Mouse (Mus musculus) liver, adult (tissue): ENCODE data around the gene Trim27.

ENCODE experiments used
- GATA4 ChIP-seq: IDR thresholded peaks from 2 replicates; pipeline ENCODE4 v1.6.1; 2014; ENCODE audit warnings: mild to moderate bottlenecking, low read length; ENCODE audit not compliant: insufficient replicate concordance

Gene Trim27

GRCm38 (mm10) chr13:21226031-21226430, 46.8 kb downstream of the Trim27 start:
- TF ChIP-seq GATA4: no peak

- TF ChIP-seq GATA4: no peak
These were observed 54.8 kb downstream of the Trim27 start for GRCm38 (mm10) chr13:21233732-21234705.

GRCm38 (mm10) chr13:21236714-21237113, 57.5 kb downstream of the Trim27 start:
- TF ChIP-seq GATA4: no peak

GRCm38 (mm10) chr13:21237161-21237560, 57.9 kb downstream of the Trim27 start:
- TF ChIP-seq GATA4: no peak

GRCm38 (mm10) chr13:21240788-21241187, 61.5 kb downstream of the Trim27 start:
- no peak for TF ChIP-seq GATA4

GRCm38 (mm10) chr13:21242408-21243125, 63.3 kb downstream of the Trim27 start:
- no peak for TF ChIP-seq GATA4

- no peak for TF ChIP-seq GATA4
These were observed 64.0 kb downstream of the Trim27 start for GRCm38 (mm10) chr13:21243196-21243595.

- TF ChIP-seq GATA4: no peak
These were observed 64.8 kb downstream of the Trim27 start for GRCm38 (mm10) chr13:21244089-21244488.
